Mouse (Mus musculus): Measurements from ENCODE around the gene Ggta1.

DNA sequence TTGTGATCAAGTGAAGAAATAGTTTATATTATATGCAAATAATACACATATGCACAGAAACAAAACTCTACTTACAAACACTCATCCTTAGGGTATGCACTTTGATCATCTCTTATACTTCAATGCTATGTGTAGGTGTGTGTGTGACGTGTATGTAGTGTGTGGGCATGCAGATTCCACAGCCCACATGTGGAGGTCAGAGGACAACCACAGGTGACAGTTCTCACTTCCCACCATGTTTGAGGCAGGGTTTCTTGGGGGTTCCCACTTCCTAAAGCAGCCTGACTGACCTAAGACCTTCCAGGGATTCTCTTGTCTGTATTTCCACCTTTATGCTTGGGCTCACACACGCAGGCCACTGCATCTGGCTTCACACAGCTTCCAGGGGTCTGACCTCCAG lies 50.8 kb downstream of the Ggta1 start:
- TF ChIP-seq CTCF (IDR thresholded peaks at IDR 0.05; ENCODE audit: low read depth) (no peak), EP300 (IDR thresholded peaks at IDR 0.05; ENCODE audit: low read depth) (no peak)

All from heart, postnatal 0 days (tissue).